Mouse (Mus musculus) stomach, embryonic 16.5 days (tissue): ENCODE results near the gene Krtap16-1. TPM values are rescaled to one million over a fixed set of nuclear protein-coding genes. Genes with fewer than 3 reads are reported as not detected.

Source experiments
- ATAC-seq: fragments of 200-750 bp; cut with Nextera tagmentation; 2 replicates; pipeline ENCODE4 v1.8.0; 2017; ENCODE audit warnings: moderate number of reproducible peaks, moderate TSS enrichment; ENCODE audit not compliant: insufficient read depth, low FRiP score
- H3K27ac ChIP-seq: fragments of 300-500 bp; sonication (generic); 2 replicates; pipeline ENCODE4 v1.5.1; 2014; ENCODE audit warnings: low read length
- H3K27me3 ChIP-seq: fragments of 300-500 bp; sonication (generic); 2 replicates; pipeline ENCODE4 v1.6.1; 2014; ENCODE audit warnings: low read length, control low read depth, mixed read lengths; ENCODE audit not compliant: control insufficient read depth, insufficient read depth
- H3K36me3 ChIP-seq: fragments of 300-500 bp; sonication (generic); 2 replicates; pipeline ENCODE4 v1.6.1; 2014; ENCODE audit warnings: low read length; ENCODE audit not compliant: control insufficient read depth, insufficient read depth
- H3K4me1 ChIP-seq: fragments of 300-500 bp; sonication (generic); 2 replicates; pipeline ENCODE4 v1.6.1; 2014; ENCODE audit warnings: low read length, control low read depth, mixed read lengths; ENCODE audit not compliant: control insufficient read depth, insufficient read depth
- H3K4me2 ChIP-seq: fragments of 300-500 bp; sonication (generic); 2 replicates; pipeline ENCODE4 v1.6.1; 2014; ENCODE audit warnings: low read depth, low read length, mixed read lengths
- H3K4me3 ChIP-seq: fragments of 300-500 bp; sonication (generic); replicated peaks from 2 replicates; pipeline ENCODE4 v1.5.1; 2014; ENCODE audit warnings: mild to moderate bottlenecking, low read length
- H3K9ac ChIP-seq: fragments of 300-500 bp; sonication (generic); 2 replicates; pipeline ENCODE4 v1.6.1; 2014; ENCODE audit warnings: low read length
- H3K9me3 ChIP-seq: fragments of 300-500 bp; sonication (generic); replicated peaks from 2 replicates; pipeline ENCODE4 v1.6.1; 2016; ENCODE audit warnings: low read length, control low read depth; ENCODE audit not compliant: control insufficient read depth
- WGBS: fragments of 180-500 bp; shearing (Covaris S2); extraction: QIAGEN DNeasy Blood & Tissue Kit; methylation state at CpG from one replicate; pipeline ENCODE4 v1.1.7; 2014; 5-methylcytosine and 5-hydroxymethylcytosine counted together
- polyA plus RNA-seq: library from polyadenylated mRNA; unstranded; fragments of >200 nt; fragmentation: Nextera tagmentation; extraction: Ambion mirVana; gene quantifications from 2 replicates; pipeline ENCODE4 v1.2.1, GENCODE M21; 2015

The Krtap16-1 gene
- polyA plus RNA-seq, 1 experiment from 2014 or later: not detected

- Histone ChIP-seq H3K4me1 (no peaks in the 10 kb centered on the region), H3K27ac (no peak overlapping the region), H3K27me3 (no peaks in the 10 kb centered on the region), H3K9ac (no peak overlapping the region), H3K9me3 (no peaks in the 10 kb centered on the region), H3K4me3 (no peak overlapping the region), H3K4me2 (no peak overlapping the region), H3K36me3 (no peaks in the 10 kb centered on the region)
- 83% methylated on average over 1 of the region's 1 CpGs for WGBS
- no peak for ATAC-seq
These were observed 3.0 kb downstream of the Krtap16-1 start for GRCm38 (mm10) chr11:99983442-99983841.

GRCm38 (mm10) chr11:99982731-99983130, 3.7 kb downstream of the Krtap16-1 start:
- H3K9ac ChIP-seq: no peak overlapping the region
- no peak overlapping the region for H3K4me3 ChIP-seq
- H3K9me3 ChIP-seq: no peaks in the 10 kb centered on the region
- H3K27ac ChIP-seq: no peak overlapping the region
- 86% methylated on average over 9 of the region's 9 CpGs for WGBS
- H3K27me3 ChIP-seq: no peaks in the 10 kb centered on the region
- no peaks in the 10 kb centered on the region for H3K4me1 ChIP-seq
- no peaks in the 10 kb centered on the region for H3K36me3 ChIP-seq
- no peak overlapping the region for H3K4me2 ChIP-seq
- ATAC-seq: no peak

GRCm38 (mm10) chr11:99978953-99979352, 7.4 kb downstream of the Krtap16-1 start, which contains the start of gene Krtap29-1:
Krtap29-1 (minus strand) TSS chr11:99979053.
- Histone ChIP-seq H3K4me1 (no peaks in the 10 kb centered on the region), H3K27me3 (no peaks in the 10 kb centered on the region), H3K4me3 (no peak within 1 kb of the TSS), H3K9ac (no peak within 1 kb of the TSS), H3K27ac (no peak within 1 kb of the TSS), H3K9me3 (no peaks in the 10 kb centered on the region), H3K36me3 (no peaks in the 10 kb centered on the region), H3K4me2 (no peak within 1 kb of the TSS)
- ATAC-seq: no peak
- WGBS: 77% methylated on average over 5 of the region's 5 CpGs

GRCm38 (mm10) chr11:99965961-99966360, 20.4 kb downstream of the Krtap16-1 start:
- Histone ChIP-seq H3K9me3 (no peaks in the 10 kb centered on the region), H3K36me3 (no peaks in the 10 kb centered on the region), H3K27me3 (no peaks in the 10 kb centered on the region), H3K4me3 (no peak overlapping the region), H3K4me1 (no peaks in the 10 kb centered on the region), H3K4me2 (no peak overlapping the region), H3K27ac (no peak overlapping the region), H3K9ac (no peak overlapping the region)
- 6% methylated on average over 2 of the region's 2 CpGs for WGBS
- no peak for ATAC-seq

- 59% methylated on average over 6 of the region's 6 CpGs for WGBS
- H3K27ac ChIP-seq: no peak overlapping the region
- H3K4me2 ChIP-seq: no peak overlapping the region
- no peak for ATAC-seq
- H3K9ac ChIP-seq: no peak overlapping the region
- H3K9me3 ChIP-seq: no peaks in the 10 kb centered on the region
- H3K4me3 ChIP-seq: no peak overlapping the region
- H3K36me3 ChIP-seq: no peaks in the 10 kb centered on the region
- no peaks in the 10 kb centered on the region for H3K27me3 ChIP-seq
- no peaks in the 10 kb centered on the region for H3K4me1 ChIP-seq
These were observed 22.2 kb downstream of the Krtap16-1 start for GRCm38 (mm10) chr11:99964213-99964612.

- Histone ChIP-seq H3K4me2 (no peak within 1 kb of the TSS), H3K9me3 (no peaks in the 10 kb centered on the region), H3K27me3 (no peaks in the 10 kb centered on the region), H3K27ac (no peak within 1 kb of the TSS), H3K36me3 (no peaks in the 10 kb centered on the region), H3K9ac (no peak within 1 kb of the TSS), H3K4me1 (no peaks in the 10 kb centered on the region), H3K4me3 (no peak within 1 kb of the TSS)
- 84% methylated on average over 2 of the region's 2 CpGs for WGBS
- ATAC-seq: no peak
These were observed 38.2 kb downstream of the Krtap16-1 start, which contains the start of gene Krtap9-5 for GRCm38 (mm10) chr11:99948175-99948574. Krtap9-5 (plus strand) TSS chr11:99948475.

- WGBS: 71% methylated on average over 9 of the region's 9 CpGs
- H3K4me2 ChIP-seq: no peak overlapping the region
- H3K4me3 ChIP-seq: no peak overlapping the region
- no peaks in the 10 kb centered on the region for H3K27me3 ChIP-seq
- no peaks in the 10 kb centered on the region for H3K9me3 ChIP-seq
- no peak overlapping the region for H3K9ac ChIP-seq
- H3K27ac ChIP-seq: no peak overlapping the region
- no peak for ATAC-seq
- H3K4me1 ChIP-seq: no peaks in the 10 kb centered on the region
- H3K36me3 ChIP-seq: no peaks in the 10 kb centered on the region
These were observed 48.6 kb downstream of the Krtap16-1 start for GRCm38 (mm10) chr11:99937751-99938264.

- H3K9ac ChIP-seq: no peak within 1 kb of the TSS
- no peak within 1 kb of the TSS for H3K27ac ChIP-seq
- H3K36me3 ChIP-seq: no peaks in the 10 kb centered on the region
- no peaks in the 10 kb centered on the region for H3K9me3 ChIP-seq
- no peaks in the 10 kb centered on the region for H3K27me3 ChIP-seq
- WGBS: 79% methylated on average over 1 of the region's 1 CpGs
- H3K4me1 ChIP-seq: no peaks in the 10 kb centered on the region
- no peak within 1 kb of the TSS for H3K4me3 ChIP-seq
- H3K4me2 ChIP-seq: no peak within 1 kb of the TSS
- no peak for ATAC-seq
These were observed 50.4 kb downstream of the Krtap16-1 start, which contains the start of gene Krtap31-2 for GRCm38 (mm10) chr11:99935991-99936390. Krtap31-2 (plus strand) TSS chr11:99936291.
